Mouse (Mus musculus): ENCODE data around the gene Vamp1.

DNA sequence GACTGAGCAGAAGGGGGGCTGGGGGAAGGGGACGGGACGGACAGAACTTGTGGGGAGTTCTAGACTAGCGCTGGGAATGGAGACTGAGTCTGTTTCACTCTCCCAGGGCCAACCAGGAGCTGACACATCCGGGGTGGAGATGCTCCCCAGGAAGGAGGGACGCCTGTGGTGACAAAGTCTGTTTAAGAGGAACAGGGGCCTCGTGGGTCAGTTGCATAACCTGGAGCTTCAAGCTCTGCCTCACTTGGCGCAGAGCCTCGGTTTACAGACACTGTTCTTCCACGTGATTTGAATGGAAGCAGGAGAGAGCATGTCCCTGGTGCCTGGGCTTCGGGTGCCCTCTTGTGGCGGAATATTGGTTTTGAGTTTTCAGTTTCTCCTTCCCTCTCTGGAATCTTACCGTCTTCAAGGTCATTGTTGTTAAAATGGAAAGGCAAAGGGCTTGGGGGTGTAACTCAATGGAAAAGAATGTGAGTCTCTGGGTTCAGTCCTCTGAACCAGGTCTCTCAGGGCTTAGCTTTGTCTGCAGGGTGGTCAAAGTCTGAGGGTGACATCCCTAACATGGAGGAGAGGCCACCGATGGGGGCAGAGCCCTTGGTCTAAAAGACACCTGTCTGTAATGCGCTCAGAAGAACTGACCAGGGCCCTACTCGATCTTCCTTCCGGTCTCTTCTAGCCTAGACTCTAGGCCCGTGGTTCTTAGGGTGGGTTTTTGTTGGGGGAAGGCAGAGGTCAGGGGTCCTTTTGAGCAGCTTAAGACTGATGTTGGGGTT is 56.3 kb downstream of the Vamp1 start:
- peak; percentile 94 for TF ChIP-seq CTCF (IDR thresholded peaks at IDR 0.05; ENCODE audit: low read depth, low read length)
- 0 out of 2 replicates have a peak, but pooled peaks have one; percentile 39 for TF ChIP-seq POLR2A (IDR thresholded peaks at IDR 0.05; ENCODE audit: extremely low read depth, insufficient read depth, low read length)
